Mouse (Mus musculus): ENCODE results near the gene Pkig. TPM values are rescaled to one million over a fixed set of nuclear protein-coding genes. Genes with fewer than 3 reads are reported as not detected.

The Pkig gene
- 100 to 1,000 TPM; 214 to 237 TPM for total RNA-seq (2021)
- 344 and 361 TPM in 2 replicates for polyA plus RNA-seq (2012; rRNA removed)
- long read RNA-seq, transcript Pkig-201 (4 exons, 1,036 nt): major isoform, 103 of 260 reads
- long read RNA-seq, transcript Pkig-203 (4 exons, 1,059 nt): minor isoform, 37 of 260 reads
- long read RNA-seq, transcript Pkig-204 (4 exons, 762 nt): minor isoform, 66 of 260 reads
- long read RNA-seq, partial matches to known transcripts: 29 of 260 reads
- long read RNA-seq, other reads (novel, unspliced or antisense): 18 of 260 reads

- Histone ChIP-seq H3K9ac (ENCODE audit: low read depth, low read length) (peak within 1 kb of the TSS; percentile 95), H3K4me3 (peak within 1 kb of the TSS; percentile 63), H3K4me1 (ENCODE audit: control insufficient read depth, insufficient read depth, low read length) (peaks cover 16% of the 10 kb centered on the region), H3K36me3 (ENCODE audit: control insufficient read depth, insufficient read depth, low read length) (peaks cover 3% of the 10 kb centered on the region), H3K79me2 (replicated peaks; ENCODE audit: control insufficient read depth, insufficient read depth, low read length) (0 out of 2 replicates have a peak, but pooled peaks cover 3% of the 10 kb centered on the region), H3K27me3 (ENCODE audit: control insufficient read depth, insufficient read depth, low read length) (no peaks in the 10 kb centered on the region), H3K27ac (peak within 1 kb of the TSS; percentile 92)
- TF ChIP-seq POLR2A (IDR thresholded peaks at IDR 0.05; ENCODE audit: insufficient read depth, low read depth, low read length) (peak; percentile 26; the same call in 1 of the 2 replicates), CTCF (IDR thresholded peaks at IDR 0.05) (peak; percentile 68), EP300 (IDR thresholded peaks at IDR 0.05; ENCODE audit: insufficient read depth, low read depth, low read length) (0 out of 2 replicates have a peak, but pooled peaks have one; percentile 8)
- peak; percentile 92 for DNase-seq
- intact Hi-C loops (cut with DNase I): loop anchor here (1.0 to 2.0 kb wide), 2 partner anchors 35 to 58 kb away; no protein-coding TSS in a partner anchor
- WGBS: 1% methylated on average over 71 of the region's 71 CpGs
Measured at GRCm38 (mm10) chr2:163657975-163658886, at the start of gene Pkig. Gene Pkig (plus strand): TSS chr2:163658386.

- H3K27ac ChIP-seq: no peak overlapping the region
- TF ChIP-seq CTCF (IDR thresholded peaks at IDR 0.05) (no peak), POLR2A (IDR thresholded peaks at IDR 0.05; ENCODE audit: insufficient read depth, low read depth, low read length) (no peak), EP300 (IDR thresholded peaks at IDR 0.05; ENCODE audit: insufficient read depth, low read depth, low read length) (no peak)
- no peak overlapping the region for H3K9ac ChIP-seq (ENCODE audit: low read depth, low read length)
- H3K36me3 ChIP-seq (ENCODE audit: control insufficient read depth, insufficient read depth, low read length): no peaks in the 10 kb centered on the region
- intact Hi-C loops (cut with DNase I): loop anchor here (10.0 kb wide), 1 partner anchor 175 kb away; no protein-coding TSS in a partner anchor
- H3K4me3 ChIP-seq: no peak overlapping the region
- H3K79me2 ChIP-seq (replicated peaks; ENCODE audit: control insufficient read depth, insufficient read depth, low read length): no peaks in the 10 kb centered on the region; the same call in 1 of the 2 replicates
- H3K4me1 ChIP-seq (ENCODE audit: control insufficient read depth, insufficient read depth, low read length): no peaks in the 10 kb centered on the region
- H3K27me3 ChIP-seq (ENCODE audit: control insufficient read depth, insufficient read depth, low read length): no peaks in the 10 kb centered on the region
- peak in 1 of 2 experiments; percentile 40 for DNase-seq
- 88% methylated on average over 12 of the region's 12 CpGs for WGBS
Measured at GRCm38 (mm10) chr2:163609281-163609975, 48.8 kb upstream of the Pkig start.

- Histone ChIP-seq H3K79me2 (replicated peaks; ENCODE audit: control insufficient read depth, insufficient read depth, low read length) (no peaks in the 10 kb centered on the region; the same call in 1 of the 2 replicates), H3K4me1 (ENCODE audit: control insufficient read depth, insufficient read depth, low read length) (no peaks in the 10 kb centered on the region), H3K4me3 (no peak overlapping the region), H3K27me3 (ENCODE audit: control insufficient read depth, insufficient read depth, low read length) (no peaks in the 10 kb centered on the region), H3K27ac (no peak overlapping the region), H3K36me3 (ENCODE audit: control insufficient read depth, insufficient read depth, low read length) (peaks cover 5% of the 10 kb centered on the region), H3K9ac (ENCODE audit: low read depth, low read length) (no peak overlapping the region)
- TF ChIP-seq CTCF (IDR thresholded peaks at IDR 0.05) (no peak), POLR2A (IDR thresholded peaks at IDR 0.05; ENCODE audit: insufficient read depth, low read depth, low read length) (no peak), EP300 (IDR thresholded peaks at IDR 0.05; ENCODE audit: insufficient read depth, low read depth, low read length) (no peak)
- intact Hi-C loops (cut with DNase I): no loop called here
- no peak for DNase-seq
- 83% methylated on average over 9 of the region's 9 CpGs for WGBS
Measured at GRCm38 (mm10) chr2:163611176-163611575, 47.0 kb upstream of the Pkig start.

- no peak overlapping the region for H3K4me3 ChIP-seq
- H3K27ac ChIP-seq: no peak overlapping the region
- H3K79me2 ChIP-seq (replicated peaks; ENCODE audit: control insufficient read depth, insufficient read depth, low read length): no peaks in the 10 kb centered on the region; the same call in 1 of the 2 replicates
- H3K9ac ChIP-seq (ENCODE audit: low read depth, low read length): no peak overlapping the region
- intact Hi-C loops (cut with DNase I): no loop called here
- H3K27me3 ChIP-seq (ENCODE audit: control insufficient read depth, insufficient read depth, low read length): no peaks in the 10 kb centered on the region
- no peaks in the 10 kb centered on the region for H3K4me1 ChIP-seq (ENCODE audit: control insufficient read depth, insufficient read depth, low read length)
- 90% methylated on average over 5 of the region's 5 CpGs for WGBS
- no peak for DNase-seq
- TF ChIP-seq POLR2A (IDR thresholded peaks at IDR 0.05; ENCODE audit: insufficient read depth, low read depth, low read length): no peak
- TF ChIP-seq EP300 (IDR thresholded peaks at IDR 0.05; ENCODE audit: insufficient read depth, low read depth, low read length): no peak
- TF ChIP-seq CTCF (IDR thresholded peaks at IDR 0.05): no peak
- peaks cover 5% of the 10 kb centered on the region for H3K36me3 ChIP-seq (ENCODE audit: control insufficient read depth, insufficient read depth, low read length)
Measured at GRCm38 (mm10) chr2:163613206-163613605, 45.0 kb upstream of the Pkig start.

GRCm38 (mm10) chr2:163613990-163614389 lies 44.2 kb upstream of the Pkig start:
- intact Hi-C loops (cut with DNase I): no loop called here
- Histone ChIP-seq H3K4me3 (no peak overlapping the region), H3K9ac (ENCODE audit: low read depth, low read length) (no peak overlapping the region), H3K36me3 (ENCODE audit: control insufficient read depth, insufficient read depth, low read length) (peaks cover 5% of the 10 kb centered on the region), H3K4me1 (ENCODE audit: control insufficient read depth, insufficient read depth, low read length) (no peaks in the 10 kb centered on the region), H3K27me3 (ENCODE audit: control insufficient read depth, insufficient read depth, low read length) (no peaks in the 10 kb centered on the region), H3K27ac (no peak overlapping the region), H3K79me2 (replicated peaks; ENCODE audit: control insufficient read depth, insufficient read depth, low read length) (no peaks in the 10 kb centered on the region; the same call in 1 of the 2 replicates)
- 97% methylated on average over 4 of the region's 4 CpGs for WGBS
- no peak for DNase-seq
- TF ChIP-seq EP300 (IDR thresholded peaks at IDR 0.05; ENCODE audit: insufficient read depth, low read depth, low read length) (no peak), CTCF (IDR thresholded peaks at IDR 0.05) (0 out of 2 replicates have a peak, but pooled peaks have one; percentile 8)
